Mouse (Mus musculus): Measurements from ENCODE around the gene Ppef1.
A peak's percentile ranks its signal among the peaks of the same experiment; 100 is the strongest.

GRCm38 (mm10) chrX:160598562-160599458 lies 136.8 kb downstream of the Ppef1 start:
- TF ChIP-seq CTCF (IDR thresholded peaks at IDR 0.05), result no peak
- TF ChIP-seq EP300 (IDR thresholded peaks at IDR 0.05), result peak; percentile 86

All from lung, postnatal 0 days (tissue).